Mouse (Mus musculus): ENCODE data around the gene Fzr1.
A peak's percentile ranks its signal among the peaks of the same experiment; 100 is the strongest.

DNA sequence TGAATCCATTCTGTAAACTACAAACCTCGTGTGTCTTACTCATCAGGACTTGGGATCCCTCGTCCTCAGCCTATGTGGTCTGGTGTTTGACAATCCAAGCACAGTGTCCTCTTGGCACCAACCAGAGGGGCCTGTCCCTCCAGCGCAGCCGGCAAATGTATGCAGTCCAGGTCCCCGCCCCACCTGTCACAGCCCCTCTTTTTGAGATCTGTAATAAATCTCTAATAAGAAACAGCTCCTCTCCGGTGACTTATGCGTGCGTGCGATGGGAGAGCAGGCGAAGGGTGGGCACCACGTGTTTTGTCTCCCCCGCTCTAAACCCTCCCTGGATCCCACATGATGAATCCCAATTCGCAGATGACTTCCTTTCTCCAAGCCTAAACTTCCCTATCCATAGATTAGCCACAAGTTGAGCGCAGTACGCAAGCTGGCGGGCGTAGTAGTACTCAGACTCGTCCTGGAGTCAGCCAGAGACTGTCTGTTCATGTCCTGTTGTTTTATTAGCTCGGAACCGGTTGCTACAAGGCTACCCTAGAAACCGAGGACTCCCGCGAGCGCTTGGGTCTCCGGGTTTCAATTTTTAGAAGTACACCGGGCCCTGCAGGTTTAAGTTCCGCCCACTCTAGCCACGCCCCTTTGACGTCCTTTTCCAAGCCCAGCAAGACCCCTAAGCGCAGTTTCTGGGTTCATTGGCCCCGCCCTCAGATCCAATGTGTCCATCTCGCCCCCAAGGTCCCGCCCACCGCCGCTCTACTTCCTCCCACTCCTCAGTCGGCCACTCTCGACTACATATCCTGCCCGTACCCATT lies 58.4 kb downstream of the Fzr1 start:
- TF ChIP-seq CTCF (IDR thresholded peaks at IDR 0.05; ENCODE audit: low read depth) (no peak), EP300 (IDR thresholded peaks at IDR 0.05; ENCODE audit: low read depth) (peak; percentile 41; the same call in 1 of the 2 replicates)
